Comparison of ENCODE assay signal across 9 mouse cellular contexts in the genomic region with DNA sequence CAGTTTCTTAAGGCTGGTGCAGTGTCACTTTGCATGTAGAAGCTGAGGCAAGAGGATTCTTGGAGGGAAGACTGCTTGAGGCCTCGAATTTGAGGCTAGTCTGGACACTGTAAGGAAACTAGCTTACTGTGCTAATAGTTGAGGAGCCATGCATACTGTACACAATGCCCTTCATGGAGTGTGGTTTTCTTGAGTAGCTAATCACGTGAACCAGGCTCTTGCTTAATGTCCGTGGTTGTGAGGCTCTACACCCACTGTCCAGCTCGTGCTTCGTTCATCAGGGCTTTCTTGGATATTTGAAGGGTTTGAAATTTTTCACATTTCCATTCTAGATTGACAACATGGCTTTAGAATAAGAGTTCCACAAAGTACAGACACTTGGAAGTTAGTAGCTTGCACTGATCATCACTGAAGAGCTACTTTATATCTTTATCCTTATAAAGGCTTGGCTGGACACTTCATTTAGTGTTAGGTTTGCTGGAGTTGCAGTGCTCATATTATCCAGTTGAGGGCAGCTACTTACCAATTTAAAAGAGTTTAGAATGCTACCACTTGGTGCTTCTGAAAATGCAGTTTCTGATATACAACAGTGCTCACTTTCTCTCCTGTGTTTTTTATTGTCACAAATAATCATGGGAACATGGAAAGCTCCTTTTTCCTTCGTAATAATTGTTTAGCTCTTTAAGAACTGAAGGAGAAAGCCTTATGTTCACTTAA.
DNase-seq lines count a peak whose midpoint lies in the region; ATAC-seq and TF ChIP-seq lines count a peak whose summit lies in the region.
"Had no signal": no experiment of that assay in that cellular context is flagged by ENCODE, and none has a peak within 500 bp of the region (broad histone marks: within the 10 kb centered on the region; RNA-seq: fewer than 3 reads in every experiment).

No protein-coding gene starts in this region.

- H3K36me3 ChIP-seq in kidney, postnatal 0 days (ENCODE audit: insufficient read depth, low read length): no peaks in the 10 kb centered on the region
- H3K36me3 ChIP-seq: heart, embryonic 13.5 days had no signal

- intact Hi-C loops in left cerebral cortex, adult 2 months (cut with DNase I): loop anchor here (5.0 to 10.0 kb wide), 3 partner anchors 783 to 1205 kb away; no protein-coding TSS in a partner anchor
- intact Hi-C loops in left cerebral cortex, postnatal 4 days (cut with DNase I): no loop called here

- H3K27ac ChIP-seq in left cerebral cortex, adult 2 months: no peak overlapping the region
- H3K27ac ChIP-seq in kidney, postnatal 0 days: no peak overlapping the region
- H3K27ac ChIP-seq: heart, embryonic 13.5 days had no signal

- TF ChIP-seq CTCF in left cerebral cortex, adult 2 months (IDR thresholded peaks at IDR 0.05): peak; percentile 91
- peak; percentile 75 for TF ChIP-seq CTCF in kidney, postnatal 0 days (IDR thresholded peaks at IDR 0.05; ENCODE audit: low read depth)

- no peaks in the 10 kb centered on the region for H3K9me3 ChIP-seq in kidney, postnatal 0 days (replicated peaks; ENCODE audit: low read length)
- H3K9me3 ChIP-seq: heart, embryonic 13.5 days had no signal

- H3K4me2 ChIP-seq in kidney, postnatal 0 days (ENCODE audit: low read length): no peak overlapping the region
- H3K4me2 ChIP-seq: heart, embryonic 13.5 days had no signal

- no peak for DNase-seq in cerebellum, postnatal 4 days (ENCODE audit: low spot score in 2 of 2)
- DNase-seq in left cerebral cortex, adult 2 months (ENCODE audit: extremely low spot score in 1 of 2, low spot score in 2 of 2): peak; percentile 29 to 38
- no peak for DNase-seq in left cerebral cortex, postnatal 4 days
- DNase-seq in brain, embryonic 18.5 days (ENCODE audit: low read depth, low spot score): peak; percentile 26
- peak; percentile 80 for DNase-seq in kidney, postnatal 0 days (ENCODE audit: low spot score)
- peak; percentile 14 for DNase-seq in mesoderm, embryonic 11.5 days (ENCODE audit: low read depth, low spot score)
- no peak for DNase-seq in spleen, postnatal 4 days (ENCODE audit: low spot score in 2 of 2)

- no peak overlapping the region for H3K4me3 ChIP-seq in left cerebral cortex, adult 2 months
- H3K4me3 ChIP-seq in kidney, postnatal 0 days (replicated peaks; ENCODE audit: low read depth, low read length): no peak overlapping the region
- H3K4me3 ChIP-seq: heart, embryonic 13.5 days had no signal

- H3K27me3 ChIP-seq in kidney, postnatal 0 days (ENCODE audit: insufficient read depth, low read length): no peaks in the 10 kb centered on the region
- H3K27me3 ChIP-seq: heart, embryonic 13.5 days had no signal

- ATAC-seq in cerebellum, adult (ENCODE audit: insufficient number of reproducible peaks, low FRiP score, low TSS enrichment): 0 out of 2 replicates have a peak, but pooled peaks have one; percentile 36
- no peak for ATAC-seq in kidney, postnatal 0 days (replicated peaks; ENCODE audit: low FRiP score, low read depth)

- no peaks in the 10 kb centered on the region for H3K4me1 ChIP-seq in kidney, postnatal 0 days (replicated peaks; ENCODE audit: insufficient read depth, low read length)

- H3K9ac ChIP-seq in kidney, postnatal 0 days (ENCODE audit: low read depth, low read length): no peak overlapping the region
- H3K9ac ChIP-seq: heart, embryonic 13.5 days had no signal

- WGBS in kidney, postnatal 0 days: 74% methylated on average over 6 of the region's 6 CpGs

Comparison
In these comparisons a context has a peak if more than half of its experiments do, and no peak if none do; other contexts are left out.
1. DNase-seq: peak in left cerebral cortex, adult 2 months (2 of 2), brain, embryonic 18.5 days (single experiment), kidney, postnatal 0 days (single experiment) and mesoderm, embryonic 11.5 days (single experiment); none in cerebellum, postnatal 4 days (0 of 2), left cerebral cortex, postnatal 4 days (single experiment) and spleen, postnatal 4 days (0 of 2).